Mouse (Mus musculus): ENCODE measurements at regions not wholly inside any gene's neighbourhood (a gene's known extent, or its start where the extent isn't known, plus 50 kb on each side); places are given as distances from the start of the nearest gene placed in this dataset.

GRCm38 (mm10) chr16:76133892-76134291, 111.8 kb upstream of the Samsn1 start:
- no peak for TF ChIP-seq POLR2A (IDR thresholded peaks at IDR 0.05; ENCODE audit: extremely low read depth, insufficient read depth, low read length)
- no peak for TF ChIP-seq CTCF (IDR thresholded peaks at IDR 0.05; ENCODE audit: extremely low read depth, insufficient read depth, low read length)
- no peaks in the 10 kb centered on the region for H3K4me1 ChIP-seq (ENCODE audit: control insufficient read depth, insufficient read depth, low read length)
- H3K4me3 ChIP-seq (ENCODE audit: insufficient read depth, low read length) = no peak overlapping the region
- no peak overlapping the region for H3K27ac ChIP-seq (ENCODE audit: insufficient read depth, low read length)

GRCm38 (mm10) chr16:76130486-76130885, 108.4 kb upstream of the Samsn1 start:
- TF ChIP-seq CTCF (IDR thresholded peaks at IDR 0.05; ENCODE audit: extremely low read depth, insufficient read depth, low read length) = no peak
- no peak for TF ChIP-seq POLR2A (IDR thresholded peaks at IDR 0.05; ENCODE audit: extremely low read depth, insufficient read depth, low read length)
- H3K4me3 ChIP-seq (ENCODE audit: insufficient read depth, low read length) = no peak overlapping the region
- H3K27ac ChIP-seq (ENCODE audit: insufficient read depth, low read length) = no peak overlapping the region
- no peaks in the 10 kb centered on the region for H3K4me1 ChIP-seq (ENCODE audit: control insufficient read depth, insufficient read depth, low read length)

- Histone ChIP-seq H3K4me1 (ENCODE audit: control insufficient read depth, insufficient read depth, low read length) (no peaks in the 10 kb centered on the region), H3K4me3 (ENCODE audit: insufficient read depth, low read length) (no peak overlapping the region), H3K27ac (ENCODE audit: insufficient read depth, low read length) (no peak overlapping the region)
- TF ChIP-seq POLR2A (IDR thresholded peaks at IDR 0.05; ENCODE audit: extremely low read depth, insufficient read depth, low read length) (no peak), CTCF (IDR thresholded peaks at IDR 0.05; ENCODE audit: extremely low read depth, insufficient read depth, low read length) (peak; percentile 31; the same call in 1 of the 2 replicates)
Observed at GRCm38 (mm10) chr16:76129982-76130381, 107.9 kb upstream of the Samsn1 start.

GRCm38 (mm10) chr16:76123021-76123384, 100.9 kb upstream of the Samsn1 start:
- TF ChIP-seq CTCF (IDR thresholded peaks at IDR 0.05; ENCODE audit: extremely low read depth, insufficient read depth, low read length) = no peak
- no peak for TF ChIP-seq POLR2A (IDR thresholded peaks at IDR 0.05; ENCODE audit: extremely low read depth, insufficient read depth, low read length)
- no peak overlapping the region for H3K4me3 ChIP-seq (ENCODE audit: insufficient read depth, low read length)
- H3K4me1 ChIP-seq (ENCODE audit: control insufficient read depth, insufficient read depth, low read length) = no peaks in the 10 kb centered on the region
- no peak overlapping the region for H3K27ac ChIP-seq (ENCODE audit: insufficient read depth, low read length)

GRCm38 (mm10) chr16:76122172-76123020, 100.3 kb upstream of the Samsn1 start:
- TF ChIP-seq POLR2A (IDR thresholded peaks at IDR 0.05; ENCODE audit: extremely low read depth, insufficient read depth, low read length) = no peak
- no peak for TF ChIP-seq CTCF (IDR thresholded peaks at IDR 0.05; ENCODE audit: extremely low read depth, insufficient read depth, low read length)
- Histone ChIP-seq H3K4me3 (ENCODE audit: insufficient read depth, low read length) (no peak overlapping the region), H3K27ac (ENCODE audit: insufficient read depth, low read length) (no peak overlapping the region), H3K4me1 (ENCODE audit: control insufficient read depth, insufficient read depth, low read length) (no peaks in the 10 kb centered on the region)

- Histone ChIP-seq H3K4me1 (ENCODE audit: control insufficient read depth, insufficient read depth, low read length) (no peaks in the 10 kb centered on the region), H3K27ac (ENCODE audit: insufficient read depth, low read length) (no peak overlapping the region), H3K4me3 (ENCODE audit: insufficient read depth, low read length) (no peak overlapping the region)
- TF ChIP-seq POLR2A (IDR thresholded peaks at IDR 0.05; ENCODE audit: extremely low read depth, insufficient read depth, low read length) = no peak
- no peak for TF ChIP-seq CTCF (IDR thresholded peaks at IDR 0.05; ENCODE audit: extremely low read depth, insufficient read depth, low read length)
Observed at GRCm38 (mm10) chr16:76120712-76121111, 98.6 kb upstream of the Samsn1 start.

- H3K4me3 ChIP-seq (ENCODE audit: insufficient read depth, low read length) = no peak overlapping the region
- TF ChIP-seq CTCF (IDR thresholded peaks at IDR 0.05; ENCODE audit: extremely low read depth, insufficient read depth, low read length) = no peak
- TF ChIP-seq POLR2A (IDR thresholded peaks at IDR 0.05; ENCODE audit: extremely low read depth, insufficient read depth, low read length) = no peak
- no peak overlapping the region for H3K27ac ChIP-seq (ENCODE audit: insufficient read depth, low read length)
- no peaks in the 10 kb centered on the region for H3K4me1 ChIP-seq (ENCODE audit: control insufficient read depth, insufficient read depth, low read length)
Observed at GRCm38 (mm10) chr16:76110383-76110782, 88.3 kb upstream of the Samsn1 start.

GRCm38 (mm10) chr16:76108464-76108863, 86.4 kb upstream of the Samsn1 start:
- H3K4me3 ChIP-seq (ENCODE audit: insufficient read depth, low read length) = no peak overlapping the region
- no peak for TF ChIP-seq POLR2A (IDR thresholded peaks at IDR 0.05; ENCODE audit: extremely low read depth, insufficient read depth, low read length)
- no peak for TF ChIP-seq CTCF (IDR thresholded peaks at IDR 0.05; ENCODE audit: extremely low read depth, insufficient read depth, low read length)
- no peaks in the 10 kb centered on the region for H3K4me1 ChIP-seq (ENCODE audit: control insufficient read depth, insufficient read depth, low read length)
- no peak overlapping the region for H3K27ac ChIP-seq (ENCODE audit: insufficient read depth, low read length)

GRCm38 (mm10) chr16:76104673-76105072, 82.6 kb upstream of the Samsn1 start:
- Histone ChIP-seq H3K4me1 (ENCODE audit: control insufficient read depth, insufficient read depth, low read length) (no peaks in the 10 kb centered on the region), H3K27ac (ENCODE audit: insufficient read depth, low read length) (no peak overlapping the region), H3K4me3 (ENCODE audit: insufficient read depth, low read length) (no peak overlapping the region)
- TF ChIP-seq POLR2A (IDR thresholded peaks at IDR 0.05; ENCODE audit: extremely low read depth, insufficient read depth, low read length) (no peak), CTCF (IDR thresholded peaks at IDR 0.05; ENCODE audit: extremely low read depth, insufficient read depth, low read length) (no peak)

GRCm38 (mm10) chr16:76101773-76102172, 79.7 kb upstream of the Samsn1 start:
- H3K27ac ChIP-seq (ENCODE audit: insufficient read depth, low read length) = no peak overlapping the region
- TF ChIP-seq CTCF (IDR thresholded peaks at IDR 0.05; ENCODE audit: extremely low read depth, insufficient read depth, low read length) (no peak), POLR2A (IDR thresholded peaks at IDR 0.05; ENCODE audit: extremely low read depth, insufficient read depth, low read length) (no peak)
- H3K4me1 ChIP-seq (ENCODE audit: control insufficient read depth, insufficient read depth, low read length) = no peaks in the 10 kb centered on the region
- no peak overlapping the region for H3K4me3 ChIP-seq (ENCODE audit: insufficient read depth, low read length)

Data from cortical plate, adult 2 months (tissue).